ENCODE assay signal across 28 mouse cellular contexts in genomic region chr13:24798686-24799085, GRCm38 (mm10). TPM values are rescaled to one million over a fixed set of nuclear protein-coding genes. Genes with fewer than 3 reads are reported as not detected.
DNase-seq lines count a peak whose midpoint lies in the region; ATAC-seq and TF ChIP-seq lines count a peak whose summit lies in the region.
"Had no signal": no experiment of that assay in that cellular context is flagged by ENCODE, and none has a peak within 500 bp of the region (broad histone marks: within the 10 kb centered on the region; RNA-seq: fewer than 3 reads in every experiment).

No protein-coding gene starts in this region.

- H3K4me2 ChIP-seq in midbrain, embryonic 11.5 days = no peak overlapping the region
- H3K4me2 ChIP-seq in midbrain, embryonic 16.5 days (ENCODE audit: low read length) = no peak overlapping the region

- no peak for ATAC-seq in midbrain, embryonic 11.5 days (ENCODE audit: low FRiP score)
- no peak for ATAC-seq in midbrain, embryonic 16.5 days
- ATAC-seq in granulocyte monocyte progenitor cell, adult 5-6 weeks (replicated peaks; ENCODE audit: poor library complexity, severe bottlenecking) = no peak
- ATAC-seq: activated CD4-positive, CD25-positive, alpha-beta regulatory T cell, adult 4 months; CD4-positive, CD25-positive, alpha-beta regulatory T cell, adult 4 months; forebrain, embryonic 14.5 days; forebrain, embryonic 16.5 days; Patski had no signal

- H3K9ac ChIP-seq in midbrain, embryonic 11.5 days (ENCODE audit: low read length) = no peak overlapping the region
- no peak overlapping the region for H3K9ac ChIP-seq in midbrain, embryonic 16.5 days (ENCODE audit: low read depth, low read length)
- H3K9ac ChIP-seq: embryonic facial prominence, embryonic 13.5 days; embryonic facial prominence, embryonic 15.5 days; forebrain, embryonic 12.5 days had no signal

- H3K27ac ChIP-seq in midbrain, embryonic 11.5 days (ENCODE audit: low read depth, low read length) = no peak overlapping the region
- no peak overlapping the region for H3K27ac ChIP-seq in midbrain, embryonic 16.5 days (ENCODE audit: low read length)
- H3K27ac ChIP-seq in bone marrow macrophage, adult 2 months (ENCODE audit: insufficient read depth, low read depth, low read length) = peak overlapping the region; percentile 90; the same call in 1 of the 2 replicates
- H3K27ac ChIP-seq in macrophage = peak overlapping the region; percentile 99
- H3K27ac ChIP-seq: embryonic facial prominence, embryonic 13.5 days; embryonic facial prominence, embryonic 15.5 days; forebrain, embryonic 10.5 days; forebrain, embryonic 12.5 days had no signal

- peaks cover 56% of the 10 kb centered on the region for H3K79me2 ChIP-seq in macrophage (ENCODE audit: inconsistent target)

- H3K4me3 ChIP-seq in midbrain, embryonic 11.5 days (ENCODE audit: low read depth, low read length) = no peak overlapping the region
- H3K4me3 ChIP-seq in midbrain, embryonic 16.5 days (ENCODE audit: low read depth, low read length) = no peak overlapping the region
- no peak overlapping the region for H3K4me3 ChIP-seq in bone marrow macrophage, adult 2 months (ENCODE audit: insufficient read depth, low read length)
- H3K4me3 ChIP-seq in macrophage (ENCODE audit: inconsistent target) = no peak overlapping the region
- H3K4me3 ChIP-seq: forebrain, embryonic 12.5 days had no signal

- no peaks in the 10 kb centered on the region for H3K36me3 ChIP-seq in midbrain, embryonic 11.5 days (ENCODE audit: control insufficient read depth, insufficient read depth, low read length)
- no peaks in the 10 kb centered on the region for H3K36me3 ChIP-seq in midbrain, embryonic 16.5 days (ENCODE audit: control insufficient read depth, insufficient read depth, low read length)
- peaks cover 2% of the 10 kb centered on the region; the same call in 1 of the 2 replicates for H3K36me3 ChIP-seq in macrophage (ENCODE audit: inconsistent target)
- H3K36me3 ChIP-seq: embryonic facial prominence, embryonic 13.5 days; embryonic facial prominence, embryonic 15.5 days; forebrain, embryonic 10.5 days; forebrain, embryonic 12.5 days; G1E had no signal

- no peaks in the 10 kb centered on the region for H3K9me3 ChIP-seq in midbrain, embryonic 11.5 days (ENCODE audit: control insufficient read depth, low read length)
- H3K9me3 ChIP-seq in midbrain, embryonic 16.5 days (replicated peaks; ENCODE audit: control insufficient read depth, low read length, poor library complexity, severe bottlenecking) = no peaks in the 10 kb centered on the region
- H3K9me3 ChIP-seq: embryonic facial prominence, embryonic 13.5 days; embryonic facial prominence, embryonic 15.5 days; forebrain, embryonic 10.5 days; forebrain, embryonic 12.5 days; G1E had no signal

- peaks cover 7% of the 10 kb centered on the region for H3K4me1 ChIP-seq in midbrain, embryonic 11.5 days (ENCODE audit: control insufficient read depth, insufficient read depth, low read length)
- peaks cover 14% of the 10 kb centered on the region for H3K4me1 ChIP-seq in midbrain, embryonic 16.5 days (ENCODE audit: control insufficient read depth, insufficient read depth, low read length)
- H3K4me1 ChIP-seq in bone marrow macrophage, adult 2 months (ENCODE audit: control insufficient read depth, insufficient read depth, low read length) = peaks cover 20% of the 10 kb centered on the region

- no peak for TF ChIP-seq CTCF in bone marrow macrophage, adult 2 months (IDR thresholded peaks at IDR 0.05; ENCODE audit: low read depth, low read length)

- WGBS in midbrain, embryonic 11.5 days = 99% methylated on average over 4 of the region's 4 CpGs
- WGBS in midbrain, embryonic 16.5 days = 98% methylated on average over 4 of the region's 4 CpGs
- WGBS in macrophage (ENCODE audit: missing documents) = 81% methylated on average over 4 of the region's 4 CpGs

- no peak for TF ChIP-seq POLR2A in bone marrow macrophage, adult 2 months (IDR thresholded peaks at IDR 0.05; ENCODE audit: borderline replicate concordance, low read depth, low read length)

- no peaks in the 10 kb centered on the region for H3K27me3 ChIP-seq in midbrain, embryonic 11.5 days (ENCODE audit: control insufficient read depth, insufficient read depth, low read length)
- H3K27me3 ChIP-seq in midbrain, embryonic 16.5 days (ENCODE audit: control insufficient read depth, insufficient read depth, low read depth, low read length) = no peaks in the 10 kb centered on the region
- H3K27me3 ChIP-seq: CH12.LX; embryonic facial prominence, embryonic 13.5 days; embryonic facial prominence, embryonic 15.5 days; forebrain, embryonic 12.5 days; Patski had no signal

- DNase-seq in midbrain, embryonic 11.5 days (ENCODE audit: low spot score, missing footprints) = peak; percentile 69
- DNase-seq in 416B (ENCODE audit: low read depth) = peak; percentile 70
- DNase-seq in urinary bladder, postnatal 36 days (ENCODE audit: low spot score in 2 of 2) = no peak
- DNase-seq: adrenal gland, adult 8-10 months; adrenal gland, postnatal 36 days; B cell, adult 2 months; cerebellum, adult 11 months; cerebellum, adult 18-20 months; cerebellum, adult 8-10 months; cerebellum, postnatal 14 days; embryo, embryonic 11 days had no signal

RNA-seq across cellular contexts. Expression of gene BC005537, which starts 2.8 kb away (rescaled TPM):
- polyA plus RNA-seq in midbrain, embryonic 11.5 days (2014; fragmentation: Nextera tagmentation; extraction: Ambion mirVana) = 25.0 and 26.1 TPM in 2 replicates
- 19.8 and 25.9 TPM in 2 replicates for polyA plus RNA-seq in midbrain, embryonic 16.5 days (2015; fragmentation: Nextera tagmentation; extraction: Ambion mirVana)
- polyA plus RNA-seq in bone marrow macrophage, adult 2 months (2012; ENCODE audit: insufficient read depth, insufficient read length, missing spikeins) = 575 and 610 TPM in 2 replicates
- 100 to 1,000 TPM; 204 to 959 (median 558) TPM for total RNA-seq in macrophage (2018; cell fraction: chromatin; rRNA removed)
- 100 to 1,000 TPM; 258 to 483 (median 379) TPM for total RNA-seq in macrophage (2018; cell fraction: cytosol; rRNA removed)
- 1,000 to 10,000 TPM in 12 of 26 experiments, 100 to 1,000 TPM in 14; 438 to 1,569 (median 919) TPM for total RNA-seq in macrophage (2018; cell fraction: nucleus; rRNA removed)
- 285 to 668 TPM (median 308 TPM) in 3 replicates for polyA plus RNA-seq in macrophage (2018)
- 166 and 184 TPM in 2 replicates for total RNA-seq in granulocyte monocyte progenitor cell, adult 5-6 weeks (2014; fragmentation: Nextera tagmentation)
- 57.0 and 63.6 TPM in 2 replicates for total RNA-seq in granulocyte monocyte progenitor cell, adult 5-6 weeks (2017)

RNA-seq across cellular contexts. Expression of gene Acot13, which starts 32.7 kb away (rescaled TPM):
- polyA plus RNA-seq in midbrain, embryonic 11.5 days (2014; fragmentation: Nextera tagmentation; extraction: Ambion mirVana) = 53.5 and 58.8 TPM in 2 replicates
- polyA plus RNA-seq in midbrain, embryonic 16.5 days (2015; fragmentation: Nextera tagmentation; extraction: Ambion mirVana) = 49.6 and 53.3 TPM in 2 replicates
- polyA plus RNA-seq in bone marrow macrophage, adult 2 months (2012; ENCODE audit: insufficient read depth, insufficient read length, missing spikeins) = 81.0 and 91.3 TPM in 2 replicates
- 10 to 100 TPM in 2 of 26 experiments, 1 to 10 TPM in 15, not detected in 9; 1.6 to 14.0 (median 2.5) TPM for total RNA-seq in macrophage (2018; cell fraction: chromatin; rRNA removed)
- total RNA-seq in macrophage (2018; cell fraction: cytosol; rRNA removed) = 10 to 100 TPM; 41.6 to 97.9 (median 63.3) TPM
- 10 to 100 TPM in 16 of 26 experiments, 1 to 10 TPM in 10; 2.5 to 23.4 (median 12.0) TPM for total RNA-seq in macrophage (2018; cell fraction: nucleus; rRNA removed)
- polyA plus RNA-seq in macrophage (2018) = 55.9 to 94.5 TPM (median 88.0 TPM) in 3 replicates
- total RNA-seq in granulocyte monocyte progenitor cell, adult 5-6 weeks (2014; fragmentation: Nextera tagmentation) = 37.7 and 40.4 TPM in 2 replicates
- total RNA-seq in granulocyte monocyte progenitor cell, adult 5-6 weeks (2017) = 41.8 and 46.1 TPM in 2 replicates

RNA-seq across cellular contexts. Expression of gene Tdp2, which starts 32.8 kb away (rescaled TPM):
- polyA plus RNA-seq in midbrain, embryonic 11.5 days (2014; fragmentation: Nextera tagmentation; extraction: Ambion mirVana) = 79.6 and 80.9 TPM in 2 replicates
- 26.5 and 32.0 TPM in 2 replicates for polyA plus RNA-seq in midbrain, embryonic 16.5 days (2015; fragmentation: Nextera tagmentation; extraction: Ambion mirVana)
- 29.0 and 36.4 TPM in 2 replicates for polyA plus RNA-seq in bone marrow macrophage, adult 2 months (2012; ENCODE audit: insufficient read depth, insufficient read length, missing spikeins)
- total RNA-seq in macrophage (2018; cell fraction: chromatin; rRNA removed) = 10 to 100 TPM in 23 of 26 experiments, 1 to 10 TPM in 3; 6.8 to 64.5 (median 26.5) TPM
- 10 to 100 TPM in 16 of 26 experiments, 1 to 10 TPM in 10; 3.7 to 15.0 (median 11.3) TPM for total RNA-seq in macrophage (2018; cell fraction: cytosol; rRNA removed)
- total RNA-seq in macrophage (2018; cell fraction: nucleus; rRNA removed) = 10 to 100 TPM in 25 of 26 experiments, 1 to 10 TPM in 1; 9.4 to 57.6 (median 19.4) TPM
- 15.5 to 19.5 TPM (median 17.7 TPM) in 3 replicates for polyA plus RNA-seq in macrophage (2018)
- 48.4 and 84.7 TPM in 2 replicates for total RNA-seq in granulocyte monocyte progenitor cell, adult 5-6 weeks (2014; fragmentation: Nextera tagmentation)
- total RNA-seq in granulocyte monocyte progenitor cell, adult 5-6 weeks (2017) = 51.8 and 57.7 TPM in 2 replicates

RNA-seq across cellular contexts. Expression of gene Gmnn, which starts 37.0 kb away (rescaled TPM):
- polyA plus RNA-seq in midbrain, embryonic 11.5 days (2014; fragmentation: Nextera tagmentation; extraction: Ambion mirVana) = 145 and 152 TPM in 2 replicates
- polyA plus RNA-seq in midbrain, embryonic 16.5 days (2015; fragmentation: Nextera tagmentation; extraction: Ambion mirVana) = 11.0 and 13.6 TPM in 2 replicates
- polyA plus RNA-seq in bone marrow macrophage, adult 2 months (2012; ENCODE audit: insufficient read depth, insufficient read length, missing spikeins) = 64.6 and 76.6 TPM in 2 replicates
- total RNA-seq in macrophage (2018; cell fraction: chromatin; rRNA removed) = 10 to 100 TPM in 8 of 26 experiments, 1 to 10 TPM in 17, under 1 TPM in 1; 0.90 to 22.3 (median 5.3) TPM
- 10 to 100 TPM in 25 of 26 experiments, 1 to 10 TPM in 1; 8.1 to 30.0 (median 21.3) TPM for total RNA-seq in macrophage (2018; cell fraction: cytosol; rRNA removed)
- total RNA-seq in macrophage (2018; cell fraction: nucleus; rRNA removed) = 10 to 100 TPM in 7 of 26 experiments, 1 to 10 TPM in 19; 1.8 to 37.5 (median 8.4) TPM
- 31.4 to 90.9 TPM (median 48.0 TPM) in 3 replicates for polyA plus RNA-seq in macrophage (2018)
- total RNA-seq in granulocyte monocyte progenitor cell, adult 5-6 weeks (2014; fragmentation: Nextera tagmentation) = 148 and 183 TPM in 2 replicates
- 214 and 286 TPM in 2 replicates for total RNA-seq in granulocyte monocyte progenitor cell, adult 5-6 weeks (2017)

RNA-seq across cellular contexts. Expression of gene D130043K22Rik, which starts 46.2 kb away (rescaled TPM):
- polyA plus RNA-seq in midbrain, embryonic 11.5 days (2014; fragmentation: Nextera tagmentation; extraction: Ambion mirVana) = 0.58 and 1.1 TPM in 2 replicates
- 8.9 and 10.2 TPM in 2 replicates for polyA plus RNA-seq in midbrain, embryonic 16.5 days (2015; fragmentation: Nextera tagmentation; extraction: Ambion mirVana)
- polyA plus RNA-seq in bone marrow macrophage, adult 2 months (2012; ENCODE audit: insufficient read depth, insufficient read length, missing spikeins) = not detected in 2 replicates
- under 1 TPM in 3 of 26 experiments, not detected in 23; 0.13 to 0.21 (median 0.19) TPM for total RNA-seq in macrophage (2018; cell fraction: chromatin; rRNA removed)
- total RNA-seq in macrophage (2018; cell fraction: cytosol; rRNA removed) = under 1 TPM in 5 of 26 experiments, not detected in 21; 0.03 to 0.18 (median 0.04) TPM
- total RNA-seq in macrophage (2018; cell fraction: nucleus; rRNA removed) = under 1 TPM in 2 of 26 experiments, not detected in 24; 0.11 TPM
- not detected in 3 replicates for polyA plus RNA-seq in macrophage (2018)
- not detected in 2 replicates for total RNA-seq in granulocyte monocyte progenitor cell, adult 5-6 weeks (2014; fragmentation: Nextera tagmentation)
- not detected in 2 replicates for total RNA-seq in granulocyte monocyte progenitor cell, adult 5-6 weeks (2017)
- total RNA-seq: common myeloid progenitor, adult 5-6 weeks had no signal
- polyA plus RNA-seq: erythroblast, embryonic 14.5 days; G1E had no signal

Comparison
In these comparisons a context has a peak if more than half of its experiments do, and no peak if none do; other contexts are left out.
1. DNase-seq: peak in midbrain, embryonic 11.5 days (single experiment) and 416B (single experiment); none in urinary bladder, postnatal 36 days (0 of 2).
2. H3K27ac ChIP-seq: peak in bone marrow macrophage, adult 2 months (single experiment) and macrophage (single experiment); none in midbrain, embryonic 11.5 days (single experiment) and midbrain, embryonic 16.5 days (single experiment).
3. RNA of gene BC005537, which starts 2.8 kb away (polyA plus RNA-seq): 575 to 610 TPM in bone marrow macrophage, adult 2 months and 285 to 668 TPM in macrophage; 25.0 to 26.1 TPM in midbrain, embryonic 11.5 days and 19.8 to 25.9 TPM in midbrain, embryonic 16.5 days; every median in the first group is over 10 times any median in the second.